Mouse (Mus musculus) liver, embryonic 14.5 days (tissue): ENCODE results near the gene Tmem265.

ENCODE experiments used
- CTCF ChIP-seq: IDR thresholded peaks from 2 replicates; pipeline ENCODE4 v1.5.1; 2016; ENCODE audit warnings: antibody characterized with exemption, low read depth, control low read depth
- EP300 ChIP-seq: IDR thresholded peaks from 2 replicates; pipeline ENCODE4 v1.6.1; 2016; ENCODE audit warnings: antibody characterized with exemption, low read depth

GRCm38 (mm10) chr7:127588011-127588871 is 27.1 kb downstream of the Tmem265 start, which contains the start of the genes Ccdc189 and Rnf40:
- TF ChIP-seq CTCF (no peak), EP300 (no peak)
